Mouse (Mus musculus) kidney, adult 2 months (tissue): ENCODE measurements around the gene Mmp25.

ENCODE experiments used
- CTCF ChIP-seq: fragments of 200-500 bp; conservative IDR thresholded peaks from 2 replicates; pipeline ENCODE4 v1.5.1; 2011; ENCODE audit warnings: low read depth, mild to moderate bottlenecking, control low read depth, low read length, moderate library complexity, mixed read lengths; ENCODE audit not compliant: insufficient read depth, insufficient read length
- POLR2A ChIP-seq: fragments of 200-500 bp; IDR thresholded peaks from one replicate; pipeline ENCODE4 v1.6.1; 2011; ENCODE audit warnings: low read depth, low read length, control low read depth

DNA sequence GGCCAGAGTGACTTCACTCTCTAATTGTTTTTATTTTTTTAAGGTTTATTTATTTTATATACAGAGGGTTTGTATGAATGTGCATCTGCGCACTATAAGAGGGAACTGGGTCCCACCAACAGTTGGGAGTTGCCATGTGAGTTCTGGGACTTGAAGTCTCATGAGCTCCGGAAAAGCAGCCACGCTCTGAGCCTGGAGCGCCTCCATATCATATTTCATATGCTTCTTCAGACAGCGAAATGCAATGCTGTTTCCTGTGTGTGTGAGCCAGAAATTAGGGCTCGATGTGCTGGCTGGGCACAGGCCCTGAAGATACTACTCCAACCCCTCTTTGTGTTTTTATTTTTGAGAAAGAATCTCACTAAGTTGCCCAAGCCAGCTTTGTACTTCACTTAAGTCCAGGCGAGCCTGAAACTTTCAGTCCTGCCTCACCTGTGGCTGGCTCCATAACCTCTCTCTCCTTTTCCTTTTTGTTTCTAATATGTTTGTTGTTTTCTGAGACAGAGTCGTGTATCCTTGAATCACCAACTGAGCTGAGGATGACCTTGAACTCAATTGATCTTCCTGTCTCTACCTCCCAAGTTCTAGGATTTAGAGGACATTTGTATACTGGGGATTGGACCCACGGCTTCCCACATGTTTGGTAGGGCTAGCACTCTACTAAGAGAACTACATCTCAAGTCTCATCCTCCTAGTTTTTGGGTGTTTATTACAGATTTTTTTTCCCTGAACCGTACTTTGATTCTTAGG, 43.1 kb downstream of the Mmp25 start:
- no peak for TF ChIP-seq POLR2A
- no peak for TF ChIP-seq CTCF
